Mouse (Mus musculus) R1 (cell line): ENCODE data around the gene Fam81a.
A peak's percentile ranks its signal among the peaks of the same experiment; 100 is the strongest.

ENCODE experiments used
- DNase-seq: peaks from one replicate; pipeline ENCODE4 v3.0.0-alpha.2; 2018; ENCODE audit warnings: low read depth, low spot score

Fam81a gene

DNA sequence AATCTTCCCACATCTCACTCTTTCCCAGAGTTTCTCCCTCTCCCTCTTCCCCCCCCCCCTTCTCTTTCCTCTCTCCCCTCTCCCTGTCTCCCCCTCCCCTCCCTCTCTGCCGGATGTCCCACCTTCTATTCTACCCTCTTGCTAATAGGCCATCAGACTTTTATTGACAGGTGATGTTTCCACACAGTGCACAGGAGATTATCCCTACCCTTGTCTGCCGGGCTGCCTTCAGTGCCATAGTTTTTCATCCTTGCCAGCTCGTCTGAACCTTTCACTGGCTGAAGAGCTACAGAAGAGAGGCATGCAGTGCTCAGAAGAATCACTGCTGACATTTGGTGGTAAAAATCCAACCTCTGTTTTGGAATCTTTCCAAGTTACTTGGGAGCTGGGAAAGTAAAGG lies 88.9 kb downstream of the Fam81a start:
- peak; percentile 66 for DNase-seq

DNA sequence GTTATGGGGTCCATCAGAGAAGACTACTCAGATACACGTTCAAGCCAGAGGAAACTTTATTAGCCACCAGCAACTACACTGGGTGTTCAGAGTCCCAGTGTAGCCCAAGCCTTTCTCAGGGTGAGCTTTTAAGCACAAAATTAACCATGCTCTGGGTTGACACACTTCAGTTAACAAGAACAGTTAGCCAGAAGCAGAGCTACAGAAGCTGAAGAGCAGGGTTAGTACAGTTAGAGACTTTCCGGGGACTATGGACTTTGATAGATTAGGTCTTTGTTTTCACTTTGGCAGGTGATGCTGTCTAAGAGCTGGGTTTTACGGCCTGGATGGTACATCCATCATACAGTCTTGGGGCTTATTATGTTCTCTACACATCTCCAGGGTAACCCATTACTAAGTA lies 89.6 kb downstream of the Fam81a start:
- DNase-seq: no peak

DNA sequence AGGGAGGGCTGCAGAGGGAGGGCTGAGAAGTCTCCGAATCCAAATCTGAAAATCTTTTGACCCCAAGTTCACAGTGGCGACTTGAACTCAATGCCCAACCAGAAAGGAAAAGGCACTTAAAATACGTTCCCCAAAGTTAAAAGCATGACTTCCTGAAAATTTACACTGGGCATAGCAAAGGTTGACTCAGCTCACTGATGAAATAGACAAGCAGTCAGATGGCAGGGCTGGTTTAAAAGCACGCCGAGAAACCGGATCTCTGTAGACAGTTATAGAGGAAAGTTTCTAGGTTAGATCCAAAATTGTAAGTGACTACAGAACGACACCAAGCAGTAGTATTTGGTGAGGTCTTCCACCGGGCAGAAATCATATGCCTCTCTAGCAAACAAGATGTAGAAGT lies 92.5 kb downstream of the Fam81a start:
- no peak for DNase-seq

DNA sequence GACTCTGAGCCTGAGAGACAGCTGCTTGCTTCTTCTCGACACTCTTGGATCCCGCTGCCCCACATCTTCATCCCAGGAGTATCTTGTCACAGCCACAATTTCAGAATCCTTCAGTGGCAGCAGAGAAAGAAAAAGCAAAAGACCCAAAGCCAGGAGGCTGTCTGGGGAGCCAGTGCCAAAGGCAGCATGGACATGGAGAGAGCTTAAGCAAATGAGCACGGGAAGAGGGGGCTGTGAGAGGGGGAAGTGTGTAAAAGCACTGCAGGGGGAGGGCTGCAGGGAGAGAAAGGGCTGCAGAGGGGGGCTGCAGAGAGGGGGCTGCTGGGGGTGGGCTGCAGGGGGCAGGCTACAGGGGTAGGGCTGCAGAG lies 93.0 kb downstream of the Fam81a start:
- peak; percentile 71 for DNase-seq

DNA sequence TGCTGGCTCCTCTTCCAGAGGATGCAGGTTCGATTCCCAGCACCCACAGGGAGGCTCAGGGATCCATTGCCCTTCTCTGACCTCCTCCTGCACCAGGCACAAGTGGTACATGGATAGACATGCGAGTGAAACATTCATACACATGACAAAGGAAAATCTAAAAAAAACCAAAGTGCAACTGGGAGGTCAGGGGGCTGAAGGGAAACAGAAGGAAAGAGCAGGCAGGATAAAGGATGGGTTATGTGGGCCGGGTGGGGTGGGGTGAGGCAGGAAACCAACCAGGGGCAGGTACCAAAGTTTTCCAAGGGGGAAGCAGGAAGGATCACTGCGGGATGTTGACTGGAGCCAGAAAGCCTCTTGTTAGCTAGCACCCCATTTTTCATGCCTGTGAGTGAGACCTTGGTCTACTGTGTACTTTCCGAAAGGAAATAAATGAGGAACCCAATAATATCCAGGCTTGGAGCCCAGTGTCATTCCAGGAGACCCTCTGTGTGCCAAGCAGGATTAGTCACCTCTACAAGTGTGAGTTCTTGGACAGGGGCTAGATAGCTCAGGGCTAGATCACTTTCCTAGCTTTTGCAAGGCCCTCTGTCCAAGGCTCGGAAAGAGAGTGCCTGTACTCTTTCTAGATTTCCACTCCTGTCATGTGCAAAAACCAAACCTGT lies 93.5 kb downstream of the Fam81a start:
- DNase-seq: peak; percentile 92

DNA sequence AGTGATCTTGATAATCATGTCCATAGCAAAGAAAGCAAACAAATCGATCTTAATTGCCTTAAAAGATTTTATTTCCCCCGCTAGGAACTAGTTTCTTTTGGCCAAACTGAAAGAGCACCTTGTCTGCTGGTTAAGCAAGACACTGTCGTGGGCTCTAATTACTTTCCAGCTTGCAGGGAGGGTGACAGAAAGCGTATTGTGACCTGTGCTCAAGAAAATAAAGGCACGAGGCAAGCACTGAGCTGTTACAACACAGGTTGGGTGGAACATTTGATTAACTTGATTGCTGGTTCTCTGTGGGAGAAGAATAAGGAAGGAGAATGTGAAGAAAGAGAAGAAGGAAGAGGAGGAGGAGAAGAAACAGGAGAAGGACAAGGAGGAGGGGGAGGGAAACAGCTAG lies 94.1 kb downstream of the Fam81a start:
- no peak for DNase-seq

DNA sequence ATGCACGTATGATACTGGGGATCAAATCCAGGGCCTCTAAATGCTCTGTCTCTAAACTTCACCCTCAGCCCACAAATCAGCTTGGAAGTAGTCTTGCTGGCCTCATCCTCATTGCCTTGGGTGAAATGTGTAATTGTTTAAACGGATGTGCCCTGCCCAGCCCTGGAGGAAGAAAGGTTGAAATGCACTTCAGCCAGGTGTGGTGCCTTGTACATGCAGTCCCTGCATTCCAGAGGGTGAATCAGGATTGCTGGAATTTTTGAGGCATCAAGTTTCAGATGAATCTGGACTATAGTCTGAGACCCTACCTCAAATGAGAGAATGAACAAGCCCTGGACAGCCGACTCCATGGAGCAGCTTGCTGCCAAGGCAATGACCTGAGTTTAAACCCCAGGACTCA lies 94.5 kb downstream of the Fam81a start:
- DNase-seq: peak; percentile 97

DNA sequence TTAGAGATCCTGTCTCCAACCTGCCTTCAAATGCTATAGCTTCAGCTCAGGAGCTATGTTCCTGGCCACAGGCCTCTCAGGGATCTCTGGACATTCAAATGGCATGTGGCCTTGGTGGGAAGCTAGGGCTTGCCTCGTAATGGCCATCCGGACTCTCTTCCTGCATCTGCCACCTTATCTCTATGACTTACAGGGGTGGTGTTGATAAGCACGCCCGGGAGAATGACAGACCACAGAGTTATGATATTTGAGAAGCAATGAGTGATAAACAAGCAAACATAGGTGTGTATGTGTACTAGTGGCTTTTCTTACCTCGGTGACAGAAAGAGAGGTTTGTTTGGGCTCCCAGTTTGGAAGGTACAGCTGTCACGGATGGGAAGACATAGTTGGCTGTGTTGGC lies 96.1 kb downstream of the Fam81a start:
- DNase-seq: no peak

DNA sequence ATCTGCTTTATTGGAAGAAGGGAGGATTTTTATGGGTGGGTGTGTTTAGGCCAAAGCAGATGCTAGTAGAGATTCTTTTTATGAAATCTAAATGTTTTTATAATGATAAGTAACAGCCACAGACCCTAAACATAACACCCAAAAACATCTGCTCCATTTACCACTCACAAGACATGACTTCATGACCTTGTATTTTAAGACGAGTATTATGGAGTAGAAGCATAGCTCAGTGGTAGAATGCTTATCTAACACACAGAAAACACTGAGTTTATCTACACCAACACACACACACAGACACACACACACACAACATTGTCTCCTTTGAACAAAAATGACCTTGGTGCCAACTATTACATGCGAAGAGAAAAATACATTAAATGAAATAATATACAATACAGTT lies 97.5 kb downstream of the Fam81a start:
- DNase-seq: no peak

DNA sequence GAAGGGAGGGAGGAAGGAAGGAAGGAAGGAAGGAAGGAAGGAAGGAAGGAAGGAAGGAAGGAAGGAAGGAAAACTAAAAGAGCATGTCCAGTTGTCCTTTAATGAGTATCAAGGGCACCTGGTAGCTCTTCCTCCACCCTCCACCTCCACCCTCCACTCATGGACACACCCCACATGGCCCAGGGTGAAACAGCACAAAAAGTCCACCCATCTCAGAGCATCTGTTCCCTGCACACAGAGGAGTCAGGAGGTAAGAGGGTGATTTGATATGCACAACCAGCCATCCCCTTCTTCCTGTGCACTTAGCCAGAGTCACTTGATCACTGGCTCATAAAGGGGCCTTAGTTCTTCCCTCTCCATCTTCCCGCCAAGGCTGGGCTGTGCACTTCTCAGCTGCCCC lies 99.4 kb downstream of the Fam81a start:
- no peak for DNase-seq

DNA sequence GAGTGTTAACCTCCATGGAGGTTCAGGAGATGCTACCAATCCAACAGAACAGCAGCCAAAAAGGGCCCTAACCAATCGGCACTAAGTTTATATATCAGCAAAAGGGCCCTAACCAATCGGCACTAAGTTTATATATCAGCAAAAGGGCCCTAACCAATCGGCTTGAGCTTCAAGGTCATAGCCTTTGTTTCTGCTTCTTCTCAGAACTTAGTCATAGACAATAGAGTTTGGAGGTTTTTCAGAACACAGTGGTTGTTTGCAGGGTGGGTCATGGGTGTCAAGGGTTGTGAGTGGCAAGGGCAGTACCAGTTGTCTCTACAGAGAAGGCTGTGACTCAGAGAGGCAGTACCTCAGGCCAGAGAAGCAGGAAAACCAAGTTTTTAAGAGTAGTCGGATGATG lies 100.2 kb downstream of the Fam81a start:
- peak; percentile 49 for DNase-seq

DNA sequence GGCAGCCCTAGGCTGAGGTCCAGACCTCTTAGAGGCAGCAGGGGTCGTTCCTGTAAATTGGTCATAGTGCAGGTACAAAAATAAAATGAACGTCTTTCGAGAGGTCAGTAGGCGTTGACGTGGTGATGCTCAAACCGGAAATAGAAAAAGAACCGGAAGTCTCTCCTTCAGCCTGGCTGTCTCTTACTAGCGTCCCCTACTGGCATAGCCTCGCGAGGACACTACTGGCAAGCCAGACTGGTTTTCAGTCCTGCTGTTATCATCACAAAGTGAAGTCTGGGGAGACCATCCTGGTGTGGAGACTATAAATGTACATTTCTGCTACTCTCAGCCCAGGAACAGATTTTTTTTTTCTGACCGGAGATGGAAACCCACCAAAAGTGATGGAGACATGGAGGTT lies 101.8 kb downstream of the Fam81a start:
- peak; percentile 79 for DNase-seq

DNA sequence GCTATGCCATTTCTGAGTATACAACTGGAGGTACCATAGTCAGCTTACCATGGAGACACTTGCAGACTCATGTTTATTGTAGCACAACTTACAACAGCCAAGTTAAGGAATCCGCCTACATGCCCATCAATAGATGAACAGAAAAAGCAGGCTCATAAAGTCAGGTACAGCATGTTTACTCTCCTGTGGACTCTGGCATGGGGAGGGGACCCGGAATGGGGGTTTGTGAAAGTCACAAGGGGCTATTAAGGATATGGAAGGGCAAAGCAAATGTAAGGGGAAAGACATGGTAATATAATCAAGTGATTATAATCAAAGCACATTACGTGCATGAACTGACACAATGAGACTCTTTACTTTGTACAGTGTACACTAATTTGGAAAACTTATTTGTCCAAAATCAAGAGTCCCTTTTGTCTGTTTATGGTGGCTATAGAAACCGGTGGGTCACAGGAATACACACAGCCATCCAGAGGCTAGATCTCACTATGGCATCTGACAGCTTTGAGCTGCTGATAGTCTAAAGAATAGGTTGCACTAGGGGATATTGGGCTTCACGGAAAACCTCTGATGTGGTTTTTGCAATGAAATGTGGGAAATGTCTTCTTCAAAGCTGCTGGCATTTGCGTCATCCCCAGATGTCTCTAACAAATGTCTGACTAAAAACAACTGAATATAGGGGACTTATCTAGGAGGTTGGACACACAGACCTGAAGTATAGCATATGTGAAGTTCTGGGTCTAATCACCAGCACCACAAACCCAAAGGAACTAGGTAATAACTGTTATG lies 102.6 kb downstream of the Fam81a start:
- DNase-seq: no peak
